ENCODE assay signal across 15 mouse cellular contexts in genomic region chr19:55119541-55119940, GRCm38 (mm10). TPM values are rescaled to one million over a fixed set of nuclear protein-coding genes. Genes with fewer than 3 reads are reported as not detected.
DNase-seq lines count a peak whose midpoint lies in the region; ATAC-seq and TF ChIP-seq lines count a peak whose summit lies in the region.
"Had no signal": no experiment of that assay in that cellular context is flagged by ENCODE, and none has a peak within 500 bp of the region (broad histone marks: within the 10 kb centered on the region; RNA-seq: fewer than 3 reads in every experiment).

No protein-coding gene starts in this region.

- intact Hi-C loops in heart, postnatal 10 days (cut with DNase I): no loop called here

- H3K9ac ChIP-seq in midbrain, embryonic 14.5 days (replicated peaks; ENCODE audit: low read length): no peak overlapping the region
- no peak overlapping the region for H3K9ac ChIP-seq in midbrain, embryonic 16.5 days (ENCODE audit: low read depth, low read length)
- no peak overlapping the region for H3K9ac ChIP-seq in liver, postnatal 0 days (replicated peaks)
- H3K9ac ChIP-seq: forebrain, embryonic 15.5 days; hindbrain, embryonic 13.5 days had no signal

- H3K4me1 ChIP-seq in midbrain, embryonic 14.5 days (ENCODE audit: control insufficient read depth, insufficient read depth, low read length): 0 out of 2 replicates have a peak, but pooled peaks cover 7% of the 10 kb centered on the region
- no peaks in the 10 kb centered on the region; the same call in 1 of the 2 replicates for H3K4me1 ChIP-seq in midbrain, embryonic 16.5 days (ENCODE audit: control insufficient read depth, insufficient read depth, low read length)
- peaks cover 25% of the 10 kb centered on the region for H3K4me1 ChIP-seq in liver, postnatal 0 days (ENCODE audit: insufficient read depth)

- DNase-seq in heart, postnatal 10 days: peak; percentile 50 to 58
- no peak for DNase-seq in heart, adult 9 months (ENCODE audit: low spot score in 2 of 2)
- DNase-seq in midbrain, embryonic 14.5 days: no peak
- peak; percentile 75 for DNase-seq in liver, postnatal 0 days
- no peak for DNase-seq in frontal cortex, adult 2 months (ENCODE audit: extremely low spot score in 1 of 2, low spot score in 1 of 2)
- DNase-seq: adrenal gland, postnatal 14 days; spleen, adult 18-20 months; thymus, adult 2 months had no signal

- 0 out of 2 replicates have a peak overlapping the region, but pooled peaks have one; percentile 52 for H3K27ac ChIP-seq in midbrain, embryonic 14.5 days (replicated peaks; ENCODE audit: low read depth, low read length)
- no peak overlapping the region for H3K27ac ChIP-seq in midbrain, embryonic 16.5 days (ENCODE audit: low read length)
- peak overlapping the region; percentile 52; the same call in 1 of the 2 replicates for H3K27ac ChIP-seq in liver, postnatal 0 days (ENCODE audit: low read depth)
- H3K27ac ChIP-seq: forebrain, embryonic 15.5 days; left cerebral cortex, adult 2 months had no signal

- H3K9me3 ChIP-seq in midbrain, embryonic 14.5 days (ENCODE audit: control insufficient read depth, low read length): no peaks in the 10 kb centered on the region
- no peaks in the 10 kb centered on the region for H3K9me3 ChIP-seq in midbrain, embryonic 16.5 days (replicated peaks; ENCODE audit: control insufficient read depth, low read length, poor library complexity, severe bottlenecking)
- H3K9me3 ChIP-seq in liver, postnatal 0 days (ENCODE audit: low read length): no peaks in the 10 kb centered on the region
- H3K9me3 ChIP-seq: forebrain, embryonic 15.5 days; G1E; hindbrain, embryonic 13.5 days; megakaryocyte, embryonic 14.5 days had no signal

- TF ChIP-seq EP300 in liver, postnatal 0 days (IDR thresholded peaks at IDR 0.05; ENCODE audit: low read depth): no peak

- no peaks in the 10 kb centered on the region for H3K36me3 ChIP-seq in midbrain, embryonic 14.5 days (ENCODE audit: control insufficient read depth, insufficient read depth, low read length)
- H3K36me3 ChIP-seq in midbrain, embryonic 16.5 days (ENCODE audit: control insufficient read depth, insufficient read depth, low read length): no peaks in the 10 kb centered on the region
- H3K36me3 ChIP-seq in liver, postnatal 0 days (replicated peaks; ENCODE audit: insufficient read depth, low read length): no peaks in the 10 kb centered on the region
- H3K36me3 ChIP-seq: forebrain, embryonic 15.5 days; G1E; hindbrain, embryonic 13.5 days had no signal

- no peak overlapping the region for H3K4me3 ChIP-seq in midbrain, embryonic 14.5 days (replicated peaks; ENCODE audit: low read depth, low read length)
- no peak overlapping the region for H3K4me3 ChIP-seq in midbrain, embryonic 16.5 days (ENCODE audit: low read depth, low read length)
- H3K4me3 ChIP-seq in liver, postnatal 0 days (ENCODE audit: low read depth, low read length): no peak overlapping the region
- H3K4me3 ChIP-seq: forebrain, embryonic 15.5 days; hindbrain, embryonic 13.5 days; left cerebral cortex, adult 2 months; megakaryocyte, embryonic 14.5 days had no signal

- TF ChIP-seq CTCF in liver, postnatal 0 days (IDR thresholded peaks at IDR 0.05; ENCODE audit: low read depth): no peak

- no peak for ATAC-seq in midbrain, embryonic 14.5 days (ENCODE audit: low FRiP score, low TSS enrichment)
- ATAC-seq in midbrain, embryonic 16.5 days: no peak
- ATAC-seq in liver, postnatal 0 days: peak; percentile 82
- no peak for ATAC-seq in erythroid progenitor cell, adult 5-6 weeks (replicated peaks; ENCODE audit: low FRiP score, poor library complexity, severe bottlenecking)
- ATAC-seq: forebrain, embryonic 15.5 days had no signal

- 62% methylated on average over 2 of the region's 2 CpGs for WGBS in midbrain, embryonic 14.5 days
- 82% methylated on average over 2 of the region's 2 CpGs for WGBS in midbrain, embryonic 16.5 days
- WGBS in liver, postnatal 0 days (ENCODE audit: insufficient replicate concordance): 36% methylated on average over 2 of the region's 2 CpGs

- no peak overlapping the region for H3K4me2 ChIP-seq in midbrain, embryonic 14.5 days (ENCODE audit: low read length)
- no peak overlapping the region for H3K4me2 ChIP-seq in midbrain, embryonic 16.5 days (ENCODE audit: low read length)
- H3K4me2 ChIP-seq in liver, postnatal 0 days (ENCODE audit: low read depth, low read length): no peak overlapping the region
- H3K4me2 ChIP-seq: forebrain, embryonic 15.5 days; hindbrain, embryonic 13.5 days had no signal

- H3K27me3 ChIP-seq in midbrain, embryonic 14.5 days (ENCODE audit: control insufficient read depth, insufficient read depth, low read length): no peaks in the 10 kb centered on the region
- H3K27me3 ChIP-seq in midbrain, embryonic 16.5 days (ENCODE audit: control insufficient read depth, insufficient read depth, low read depth, low read length): no peaks in the 10 kb centered on the region
- no peaks in the 10 kb centered on the region for H3K27me3 ChIP-seq in liver, postnatal 0 days (ENCODE audit: insufficient read depth, low read length)
- H3K27me3 ChIP-seq: forebrain, embryonic 15.5 days; hindbrain, embryonic 13.5 days had no signal

RNA-seq across cellular contexts. Expression of gene Gpam, which starts 7.5 kb away (rescaled TPM):
- total RNA-seq in heart, postnatal 10 days (2021): 100 to 1,000 TPM; 128 to 164 TPM
- polyA plus RNA-seq in midbrain, embryonic 14.5 days (2014; fragmentation: Nextera tagmentation; extraction: Ambion mirVana): 19.3 and 28.7 TPM in 2 replicates
- polyA plus RNA-seq in midbrain, embryonic 16.5 days (2015; fragmentation: Nextera tagmentation; extraction: Ambion mirVana): 25.2 and 28.3 TPM in 2 replicates
- 19.8 and 24.2 TPM in 2 replicates for polyA plus RNA-seq in liver, postnatal 0 days (2015; fragmentation: Nextera tagmentation; extraction: Ambion mirVana)
- 2.1 and 4.0 TPM in 2 replicates for total RNA-seq in erythroid progenitor cell, adult 5-6 weeks (2015; ENCODE audit: low replicate concordance)
- total RNA-seq in erythroid progenitor cell, adult 5-6 weeks (2017; ENCODE audit: low replicate concordance): 3.9 and 4.2 TPM in 2 replicates
- 38.3 and 46.9 TPM in 2 replicates for polyA plus RNA-seq in frontal cortex, adult 2 months (2012; rRNA removed)

Comparison
In these comparisons a context has a peak if more than half of its experiments do, and no peak if none do; other contexts are left out.
1. DNase-seq: peak in heart, postnatal 10 days (2 of 2) and liver, postnatal 0 days (single experiment); none in heart, adult 9 months (0 of 2), midbrain, embryonic 14.5 days (single experiment) and frontal cortex, adult 2 months (0 of 2).